Mouse (Mus musculus) testis, adult 10 weeks (tissue): ENCODE measurements around the gene Papln. TPM values are rescaled to one million over a fixed set of nuclear protein-coding genes. Genes with fewer than 3 reads are reported as not detected.

ENCODE experiments used
- polyA plus RNA-seq: library from polyadenylated mRNA; stranded (reverse); fragments of 350-450 nt; fragmentation: Illumina TruSeq; extraction: RNeasy Lipid Tissue Mini Kit (QIAGEN cat#74804); gene quantifications from one replicate; pipeline ENCODE4 v1.2.3, GENCODE M21; 2014; ENCODE audit warnings: low read depth, low replicate concordance

Gene Papln
- 0.42 TPM for polyA plus RNA-seq

DNA sequence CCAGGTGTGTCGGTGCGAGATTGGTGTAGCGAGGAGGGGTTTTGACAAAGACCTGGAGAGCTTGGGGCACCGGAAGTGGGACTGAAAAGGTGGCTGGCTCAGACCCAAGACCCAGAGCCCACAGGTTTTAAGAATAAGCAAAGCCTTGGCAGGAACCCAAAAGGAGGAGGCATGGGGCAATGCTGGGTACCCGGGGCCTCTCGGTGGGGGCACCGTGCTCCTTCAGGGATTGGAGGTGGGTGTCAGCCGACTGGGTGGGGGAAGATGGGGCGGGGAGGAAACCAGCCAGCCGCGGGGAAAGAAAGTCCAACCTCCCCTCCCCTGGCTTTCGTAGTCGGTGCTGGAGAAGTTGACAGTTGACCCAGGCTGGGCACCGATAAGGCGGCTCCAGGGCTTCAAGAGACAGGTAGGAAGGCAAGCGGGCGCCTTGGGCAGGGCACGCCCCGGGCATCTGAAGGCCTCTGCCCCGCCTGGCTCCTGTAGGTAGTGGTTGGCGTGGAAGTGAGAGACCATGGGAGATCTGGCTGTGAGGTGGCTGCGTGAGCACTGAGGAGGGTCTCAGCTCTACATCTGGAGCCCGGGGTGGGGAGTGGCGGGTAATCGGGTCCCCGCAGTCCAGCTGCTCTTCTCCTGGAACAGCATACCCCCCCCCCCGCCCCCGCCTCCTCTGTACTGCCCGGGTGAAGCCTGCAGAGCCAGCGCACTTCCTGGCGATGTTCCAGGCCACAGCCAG, at the start of gene Papln:
Gene Papln, plus strand, starts transcription at position 324 of the 733 bp plus-strand sequence.

Other genes starting within 250 kb of the Papln start
- 2.8 TPM for gene Dcaf4, start 243.2 kb upstream of the Papln start, polyA plus RNA-seq
- gene Zfyve1, start 166.4 kb upstream of the Papln start, polyA plus RNA-seq = 8.5 TPM
- gene Rbm25, start 132.4 kb upstream of the Papln start, polyA plus RNA-seq = 270 TPM
- 96.1 TPM for gene Psen1, start 75.5 kb upstream of the Papln start, polyA plus RNA-seq
- gene Numb, start 158.3 kb downstream of the Papln start, polyA plus RNA-seq = 15.0 TPM
- gene Riox1, start 187.0 kb downstream of the Papln start, polyA plus RNA-seq = 0.74 TPM
- 21.8 TPM for gene Heatr4, start 221.2 kb downstream of the Papln start, polyA plus RNA-seq
- 0.15 TPM for gene Acot2, start 224.2 kb downstream of the Papln start, polyA plus RNA-seq
- 1.4 TPM for gene Acot1, start 245.9 kb downstream of the Papln start, polyA plus RNA-seq